8 mouse cellular contexts compared by ENCODE assay signal in genomic region chr17:12507654-12508204, GRCm38 (mm10). TPM values are rescaled to one million over a fixed set of nuclear protein-coding genes. Genes with fewer than 3 reads are reported as not detected.
DNase-seq lines count a peak whose midpoint lies in the region; ATAC-seq and TF ChIP-seq lines count a peak whose summit lies in the region.

TSS of gene Slc22a3 (minus strand) at chr17:12507704.

- no peak for ATAC-seq in erythroblast, adult 5-6 weeks (replicated peaks; ENCODE audit: low FRiP score, poor library complexity, severe bottlenecking)
- ATAC-seq in heart, embryonic 16.5 days (replicated peaks; ENCODE audit: extremely low read depth, insufficient read depth, low FRiP score), result 0 out of 2 replicates have a peak, but pooled peaks have one; percentile 2
- peak; percentile 39; the same call in 1 of the 2 replicates for ATAC-seq in liver, embryonic 14.5 days (ENCODE audit: insufficient read depth)

- in situ Hi-C loops in ES-E14 (cut with MboI; ENCODE audit: low sequenced_read_pairs in 2 of 2, unreplicated experiment in 2 of 2), result no loop called here

- no peaks in the 10 kb centered on the region for H3K36me3 ChIP-seq in erythroblast, embryonic 14.5 days (ENCODE audit: control insufficient read depth)
- no peaks in the 10 kb centered on the region for H3K36me3 ChIP-seq in ES-E14 (ENCODE audit: control insufficient read depth, insufficient read depth, low read length, poor library complexity, severe bottlenecking)
- H3K36me3 ChIP-seq in heart, embryonic 16.5 days (ENCODE audit: control insufficient read depth, insufficient read depth), result no peaks in the 10 kb centered on the region
- no peaks in the 10 kb centered on the region for H3K36me3 ChIP-seq in liver, embryonic 14.5 days (replicated peaks; ENCODE audit: control insufficient read depth, insufficient read depth, low read depth)

- TF ChIP-seq CTCF in liver, embryonic 14.5 days (IDR thresholded peaks at IDR 0.05; ENCODE audit: low read depth), result no peak

- peaks cover 7% of the 10 kb centered on the region for H3K4me1 ChIP-seq in erythroblast, embryonic 14.5 days (ENCODE audit: control insufficient read depth)
- peaks cover 0 to 3% of the 10 kb centered on the region in 2 experiments; a peak in 1 of 4 replicates for H3K4me1 ChIP-seq in ES-E14 (ENCODE audit: control insufficient read depth in 2 of 2, insufficient read depth in 2 of 2, low read length in 2 of 2, poor library complexity in 1 of 2)
- no peaks in the 10 kb centered on the region; the same call in 1 of the 2 replicates for H3K4me1 ChIP-seq in heart, embryonic 16.5 days (ENCODE audit: control insufficient read depth, insufficient read depth, low read length)
- peaks cover 0 to 8% of the 10 kb centered on the region in 2 experiments; a peak in 2 of 4 replicates for H3K4me1 ChIP-seq in liver, embryonic 14.5 days (replicated peaks; ENCODE audit: control insufficient read depth in 2 of 2, insufficient read depth in 2 of 2, low read length in 1 of 2)

- peaks cover 44% of the 10 kb centered on the region for H3K27me3 ChIP-seq in erythroblast, embryonic 14.5 days (ENCODE audit: control insufficient read depth)
- H3K27me3 ChIP-seq in heart, embryonic 16.5 days (ENCODE audit: control insufficient read depth, insufficient read depth, low read length), result peaks cover 52% of the 10 kb centered on the region
- peaks cover 24% of the 10 kb centered on the region for H3K27me3 ChIP-seq in liver, embryonic 14.5 days (ENCODE audit: control insufficient read depth, insufficient read depth, low read length)

- peak; percentile 4 for DNase-seq in ES-E14 (ENCODE audit: low read depth, low spot score)
- DNase-seq in liver, embryonic 14.5 days (ENCODE audit: low read depth in 3 of 3, low spot score in 3 of 3), result no peak
- DNase-seq in spleen, postnatal 10 days (ENCODE audit: low spot score in 2 of 2), result no peak
- no peak for DNase-seq in urinary bladder, adult 18-20 months (ENCODE audit: low spot score in 2 of 2)
- DNase-seq in frontal cortex, postnatal 10 days (ENCODE audit: low spot score in 2 of 2), result no peak

- no peaks in the 10 kb centered on the region for H3K9me3 ChIP-seq in erythroblast, embryonic 14.5 days (ENCODE audit: control insufficient read depth, low read length)
- no peaks in the 10 kb centered on the region for H3K9me3 ChIP-seq in ES-E14 (ENCODE audit: control insufficient read depth, insufficient read depth, low read depth, low read length)
- H3K9me3 ChIP-seq in heart, embryonic 16.5 days (replicated peaks; ENCODE audit: control insufficient read depth, low read length), result no peaks in the 10 kb centered on the region
- H3K9me3 ChIP-seq in liver, embryonic 14.5 days (ENCODE audit: control insufficient read depth, low read length), result no peaks in the 10 kb centered on the region

- H3K4me3 ChIP-seq in erythroblast, embryonic 14.5 days (replicated peaks), result peak within 1 kb of the TSS; percentile 30
- peak within 1 kb of the TSS; percentile 64 to 72 for H3K4me3 ChIP-seq in ES-E14 (ENCODE audit: insufficient read depth in 1 of 2, low read depth in 1 of 2, low read length in 2 of 2, poor library complexity in 1 of 2, severe bottlenecking in 1 of 2)
- peak within 1 kb of the TSS; percentile 57 for H3K4me3 ChIP-seq in heart, embryonic 16.5 days (ENCODE audit: low read length)
- H3K4me3 ChIP-seq in liver, embryonic 14.5 days (ENCODE audit: insufficient read depth in 1 of 2, low read depth in 2 of 2, low read length in 2 of 2), result peak within 1 kb of the TSS; percentile 43 to 45

- no peak within 1 kb of the TSS for H3K27ac ChIP-seq in ES-E14 (ENCODE audit: insufficient read depth, low read depth, low read length, poor library complexity, severe bottlenecking)
- no peak within 1 kb of the TSS for H3K27ac ChIP-seq in heart, embryonic 16.5 days (ENCODE audit: low read length)
- H3K27ac ChIP-seq in liver, embryonic 14.5 days, result no peak within 1 kb of the TSS

- peak; percentile 22; the same call in 1 of the 2 replicates for TF ChIP-seq EP300 in liver, embryonic 14.5 days (IDR thresholded peaks at IDR 0.05; ENCODE audit: low read depth)

- WGBS in heart, embryonic 16.5 days, result 19% methylated on average over 14 of the region's 14 CpGs
- 9% methylated on average over 14 of the region's 14 CpGs for WGBS in liver, embryonic 14.5 days (ENCODE audit: insufficient replicate concordance)

- H3K4me2 ChIP-seq in heart, embryonic 16.5 days (ENCODE audit: low read depth, low read length), result peak within 1 kb of the TSS; percentile 77
- H3K4me2 ChIP-seq in liver, embryonic 14.5 days (ENCODE audit: low read depth), result peak within 1 kb of the TSS; percentile 55

- H3K9ac ChIP-seq in ES-E14 (ENCODE audit: insufficient read depth, low read depth, low read length, poor library complexity, severe bottlenecking), result peak within 1 kb of the TSS; percentile 72
- H3K9ac ChIP-seq in heart, embryonic 16.5 days (ENCODE audit: low read length), result peak within 1 kb of the TSS; percentile 62
- no peak within 1 kb of the TSS for H3K9ac ChIP-seq in liver, embryonic 14.5 days (replicated peaks)

TF ChIP-seq in ES-E14, 5 proteins besides CTCF, POLR2A, EP300 and RAD21:
- TF ChIP-seq CHD2 (IDR thresholded peaks at IDR 0.05; ENCODE audit: low read depth, low read length), result no peak
- TF ChIP-seq HCFC1 (IDR thresholded peaks at IDR 0.05; ENCODE audit: borderline replicate concordance, insufficient read depth, low read length), result no peak
- TF ChIP-seq MAFK (IDR thresholded peaks at IDR 0.05; ENCODE audit: insufficient read depth, low read depth, low read length), result no peak
- no peak for TF ChIP-seq ZNF384 (IDR thresholded peaks at IDR 0.05; ENCODE audit: low read depth, low read length)
- no peak for TF ChIP-seq ZC3H11A (IDR thresholded peaks at IDR 0.05; ENCODE audit: borderline replicate concordance, low read depth, low read length)

RNA-seq across cellular contexts. Expression of gene Slc22a3, which starts in this region (rescaled TPM):
- polyA plus RNA-seq in erythroblast, embryonic 14.5 days (2012), result 0.01 TPM in 1 of 2 replicates, not detected in the other
- total RNA-seq in erythroblast, adult 5-6 weeks (2015; ENCODE audit: low replicate concordance), result 0.63 TPM in 1 of 2 replicates, not detected in the other
- total RNA-seq in erythroblast, adult 5-6 weeks (2017; ENCODE audit: low replicate concordance), result 1.0 and 1.3 TPM in 2 replicates
- 0.22 TPM in 1 of 2 replicates, not detected in the other for total RNA-seq in ES-E14 (2012; rRNA removed)
- 1.3 and 2.3 TPM in 2 replicates for polyA plus RNA-seq in heart, embryonic 16.5 days (2015; fragmentation: Nextera tagmentation; extraction: Ambion mirVana)
- polyA plus RNA-seq in liver, embryonic 14.5 days (2012; rRNA removed), result 0.53 and 0.97 TPM in 2 replicates
- 0.56 and 0.78 TPM in 2 replicates for polyA plus RNA-seq in liver, embryonic 14.5 days (2014; fragmentation: Nextera tagmentation; extraction: Ambion mirVana)

Comparison
In these comparisons a context has a peak if more than half of its experiments do, and no peak if none do; other contexts are left out.
1. Peak in DNase-seq, H3K4me3 ChIP-seq and H3K9ac ChIP-seq in ES-E14; RNA of the gene not detected or under 1 TPM.
2. Peak in ATAC-seq, H3K4me3 ChIP-seq and H3K4me2 ChIP-seq in liver, embryonic 14.5 days; RNA of the gene not detected or under 1 TPM.